Mouse (Mus musculus) frontal cortex, postnatal 25 days (tissue): Measurements from ENCODE around the gene Pigf.

ENCODE experiments used
- DNase-seq, 2 experiments: peaks; one replicate each; pipeline ENCODE4 v3.0.0; 2022; ENCODE audit warnings: low spot score in 2 of 2

The Pigf gene

GRCm38 (mm10) chr17:87036141-87037073 is 11.2 kb upstream of the Pigf start:
- DNase-seq: no peak

- DNase-seq: no peak
These were observed 539 bp downstream of the Pigf start for GRCm38 (mm10) chr17:87024491-87025242.

- no peak for DNase-seq
These were observed 5.5 kb downstream of the Pigf start for GRCm38 (mm10) chr17:87019692-87020091.

GRCm38 (mm10) chr17:87011301-87012019 is 13.7 kb downstream of the Pigf start:
- no peak for DNase-seq

- DNase-seq: no peak
These were observed 16.3 kb downstream of the Pigf start for GRCm38 (mm10) chr17:87008950-87009349.

GRCm38 (mm10) chr17:86997323-86997722 is 27.9 kb downstream of the Pigf start:
- DNase-seq: no peak

GRCm38 (mm10) chr17:86991306-86991705 is 33.9 kb downstream of the Pigf start:
- no peak for DNase-seq

- no peak for DNase-seq
These were observed 36.5 kb downstream of the Pigf start for GRCm38 (mm10) chr17:86988601-86989184.

- DNase-seq: no peak
These were observed 37.0 kb downstream of the Pigf start for GRCm38 (mm10) chr17:86988161-86988560.

GRCm38 (mm10) chr17:86986449-86987138 is 38.6 kb downstream of the Pigf start:
- no peak for DNase-seq

GRCm38 (mm10) chr17:86982497-86982896 is 42.7 kb downstream of the Pigf start:
- no peak for DNase-seq

- no peak for DNase-seq
These were observed 43.5 kb downstream of the Pigf start for GRCm38 (mm10) chr17:86981701-86982100.

GRCm38 (mm10) chr17:86981205-86981604 is 44.0 kb downstream of the Pigf start:
- no peak for DNase-seq

GRCm38 (mm10) chr17:86978496-86978895 is 46.7 kb downstream of the Pigf start:
- DNase-seq: no peak

GRCm38 (mm10) chr17:86976387-86976786 is 48.8 kb downstream of the Pigf start:
- no peak for DNase-seq

- no peak for DNase-seq
These were observed 52.1 kb downstream of the Pigf start for GRCm38 (mm10) chr17:86973097-86973496.

GRCm38 (mm10) chr17:86971860-86972259 is 53.3 kb downstream of the Pigf start:
- no peak for DNase-seq

GRCm38 (mm10) chr17:86971036-86971435 is 54.2 kb downstream of the Pigf start:
- DNase-seq: no peak

- no peak for DNase-seq
These were observed 55.0 kb downstream of the Pigf start for GRCm38 (mm10) chr17:86970026-86970750.

GRCm38 (mm10) chr17:86969582-86969981 is 55.6 kb downstream of the Pigf start:
- DNase-seq: no peak
